Mouse (Mus musculus) midbrain, postnatal 0 days (tissue): ENCODE measurements around the gene Galnt7. TPM values are rescaled to one million over a fixed set of nuclear protein-coding genes. Genes with fewer than 3 reads are reported as not detected.

ENCODE experiments used
- ATAC-seq: fragments of 200-750 bp; cut with Nextera tagmentation; 2 replicates; pipeline ENCODE4 v1.8.0; 2017; ENCODE audit warnings: moderate number of reproducible peaks, mild to moderate bottlenecking, moderate TSS enrichment, moderate library complexity; ENCODE audit not compliant: low FRiP score
- DNase-seq: peaks from one replicate; pipeline ENCODE4 v3.0.0-alpha.2; 2015; ENCODE audit warnings: low spot score
- H3K27ac ChIP-seq: fragments of 300-500 bp; sonication (generic); 2 replicates; pipeline ENCODE4 v1.5.1; 2014; ENCODE audit warnings: low read depth, mild to moderate bottlenecking, low read length, mixed read lengths
- H3K27me3 ChIP-seq: fragments of 300-500 bp; sonication (generic); 2 replicates; pipeline ENCODE4 v1.6.1; 2014; ENCODE audit warnings: low read length, control low read depth, mixed read lengths; ENCODE audit not compliant: insufficient read depth
- H3K36me3 ChIP-seq: fragments of 300-500 bp; sonication (generic); 2 replicates; pipeline ENCODE4 v1.6.1; 2014; ENCODE audit warnings: low read length, control low read depth, mixed read lengths; ENCODE audit not compliant: insufficient read depth
- H3K4me1 ChIP-seq: fragments of 300-500 bp; sonication (generic); 2 replicates; pipeline ENCODE4 v1.6.1; 2014; ENCODE audit warnings: mild to moderate bottlenecking, control low read depth, antibody characterized with exemption, low read length, mixed read lengths; ENCODE audit not compliant: insufficient read depth
- H3K4me2 ChIP-seq: fragments of 300-500 bp; sonication (generic); 2 replicates; pipeline ENCODE4 v1.6.1; 2014; ENCODE audit warnings: low read depth, mild to moderate bottlenecking, low read length, mixed read lengths; ENCODE audit not compliant: poor library complexity, severe bottlenecking
- H3K4me3 ChIP-seq: fragments of 300-500 bp; sonication (generic); 2 replicates; pipeline ENCODE4 v1.5.1; 2014; ENCODE audit warnings: low read depth, mild to moderate bottlenecking, low read length, moderate library complexity
- H3K9ac ChIP-seq: fragments of 300-500 bp; sonication (generic); replicated peaks from 2 replicates; pipeline ENCODE4 v1.6.1; 2014; ENCODE audit warnings: mild to moderate bottlenecking, low read length, moderate library complexity, mixed read lengths; ENCODE audit not compliant: poor library complexity, severe bottlenecking
- H3K9me3 ChIP-seq: fragments of 300-500 bp; sonication (generic); 2 replicates; pipeline ENCODE4 v1.6.1; 2016; ENCODE audit warnings: low read length, control low read depth
- CTCF ChIP-seq: IDR thresholded peaks from 2 replicates; pipeline ENCODE4 v1.5.1; 2016; ENCODE audit warnings: antibody characterized with exemption, mild to moderate bottlenecking
- WGBS: fragments of 180-500 bp; shearing (Covaris S2); extraction: QIAGEN DNeasy Blood & Tissue Kit; methylation state at CpG from one replicate; pipeline ENCODE4 v1.1.7; 2014; 5-methylcytosine and 5-hydroxymethylcytosine counted together
- polyA plus RNA-seq: library from polyadenylated mRNA; unstranded; fragments of >200 nt; fragmentation: Nextera tagmentation; extraction: Ambion mirVana; gene quantifications from 2 replicates; pipeline ENCODE4 v1.2.1, GENCODE M21; 2015
- total RNA-seq: library from RNA; depleted of rRNA; stranded (reverse); fragments of >200 nt; gene quantifications from 2 replicates; pipeline ENCODE4 v1.2.3, GENCODE M21; 2014

The Galnt7 gene
- total and polyA plus RNA-seq, 2 experiments from 2014 or later = 4.7 to 6.2 TPM

DNA sequence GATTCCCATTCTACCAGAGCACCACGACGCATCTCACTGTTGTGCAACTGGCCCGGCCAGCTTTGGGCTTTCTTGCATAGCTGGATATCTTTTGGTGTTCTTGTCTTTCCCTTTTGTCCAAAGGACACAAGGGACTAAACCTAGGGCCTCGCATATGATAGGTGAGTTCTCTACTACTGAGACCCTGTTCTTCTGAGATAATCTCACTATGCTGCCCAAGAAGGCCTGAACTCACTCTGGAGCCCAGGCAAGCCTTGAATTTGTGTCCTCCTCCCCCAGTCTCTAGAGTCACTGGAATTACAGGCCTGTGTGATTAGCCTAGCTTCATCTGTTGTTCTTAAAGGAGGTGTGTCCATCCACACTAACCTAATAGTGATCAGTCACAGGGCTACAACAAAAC lies 61.2 kb downstream of the Galnt7 start:
- ATAC-seq (no peak), DNase-seq (no peak)
- no peak for TF ChIP-seq CTCF
- no peaks in the 10 kb centered on the region for H3K36me3 ChIP-seq
- no peaks in the 10 kb centered on the region for H3K9me3 ChIP-seq
- no peak overlapping the region for H3K9ac ChIP-seq
- H3K27me3 ChIP-seq = no peaks in the 10 kb centered on the region
- no peak overlapping the region for H3K4me2 ChIP-seq
- no peak overlapping the region for H3K27ac ChIP-seq
- no peaks in the 10 kb centered on the region for H3K4me1 ChIP-seq
- 93% methylated on average over 4 of the region's 4 CpGs for WGBS
- no peak overlapping the region for H3K4me3 ChIP-seq

GRCm38 (mm10) chr8:57590015-57590414 lies 62.8 kb downstream of the Galnt7 start:
- no peak overlapping the region for H3K4me2 ChIP-seq
- H3K9me3 ChIP-seq = no peaks in the 10 kb centered on the region
- ATAC-seq (no peak), DNase-seq (no peak)
- no peak overlapping the region for H3K27ac ChIP-seq
- H3K36me3 ChIP-seq = no peaks in the 10 kb centered on the region
- TF ChIP-seq CTCF = no peak
- H3K27me3 ChIP-seq = no peaks in the 10 kb centered on the region
- H3K9ac ChIP-seq = no peak overlapping the region
- WGBS = 89% methylated on average over 8 of the region's 8 CpGs
- no peaks in the 10 kb centered on the region for H3K4me1 ChIP-seq
- H3K4me3 ChIP-seq = no peak overlapping the region

GRCm38 (mm10) chr8:57589176-57589575 lies 63.7 kb downstream of the Galnt7 start:
- Histone ChIP-seq H3K4me2 (no peak overlapping the region), H3K4me1 (no peaks in the 10 kb centered on the region), H3K36me3 (no peaks in the 10 kb centered on the region), H3K27me3 (no peaks in the 10 kb centered on the region), H3K4me3 (no peak overlapping the region), H3K27ac (no peak overlapping the region), H3K9me3 (no peaks in the 10 kb centered on the region), H3K9ac (no peak overlapping the region)
- no peak for ATAC-seq
- DNase-seq = no peak
- no peak for TF ChIP-seq CTCF
- 92% methylated on average over 9 of the region's 9 CpGs for WGBS

DNA sequence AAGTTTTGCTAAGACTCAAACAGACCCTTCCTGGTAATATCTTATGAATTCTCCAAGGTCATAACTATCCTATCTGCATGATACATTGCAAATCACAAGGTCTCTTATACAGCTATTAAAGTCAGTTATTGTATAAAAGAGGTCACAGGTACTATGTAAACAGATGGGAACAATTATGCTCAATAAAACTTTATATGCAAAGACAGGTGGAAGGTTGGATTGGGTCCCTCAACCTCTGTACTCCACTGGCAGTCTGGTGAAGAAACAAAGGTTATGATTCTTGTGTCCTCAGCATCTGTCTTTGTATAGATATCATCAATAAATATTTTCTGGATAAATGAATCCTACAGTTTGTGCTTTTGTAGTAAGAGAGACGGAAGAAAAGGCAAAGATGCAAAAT lies 64.2 kb downstream of the Galnt7 start:
- Histone ChIP-seq H3K36me3 (no peaks in the 10 kb centered on the region), H3K27ac (no peak overlapping the region), H3K27me3 (no peaks in the 10 kb centered on the region), H3K9ac (no peak overlapping the region), H3K4me3 (no peak overlapping the region), H3K4me1 (no peaks in the 10 kb centered on the region), H3K4me2 (no peak overlapping the region), H3K9me3 (no peaks in the 10 kb centered on the region)
- DNase-seq (no peak), ATAC-seq (no peak)
- WGBS = 97% methylated on average over 1 of the region's 1 CpGs
- no peak for TF ChIP-seq CTCF

- no peak for TF ChIP-seq CTCF
- Histone ChIP-seq H3K4me1 (no peaks in the 10 kb centered on the region), H3K4me2 (no peak overlapping the region), H3K4me3 (no peak overlapping the region), H3K27ac (no peak overlapping the region), H3K36me3 (no peaks in the 10 kb centered on the region), H3K27me3 (no peaks in the 10 kb centered on the region), H3K9ac (no peak overlapping the region), H3K9me3 (no peaks in the 10 kb centered on the region)
- no peak for DNase-seq
- ATAC-seq = no peak
- 79% methylated on average over 3 of the region's 4 CpGs for WGBS
Measured at GRCm38 (mm10) chr8:57586667-57587066, 66.2 kb downstream of the Galnt7 start.

GRCm38 (mm10) chr8:57585831-57586230 lies 67.0 kb downstream of the Galnt7 start:
- no peaks in the 10 kb centered on the region for H3K4me1 ChIP-seq
- no peaks in the 10 kb centered on the region for H3K36me3 ChIP-seq
- ATAC-seq (no peak), DNase-seq (no peak)
- 64% methylated on average over 3 of the region's 3 CpGs for WGBS
- H3K4me2 ChIP-seq = no peak overlapping the region
- H3K9ac ChIP-seq = no peak overlapping the region
- no peak for TF ChIP-seq CTCF
- H3K27ac ChIP-seq = no peak overlapping the region
- H3K9me3 ChIP-seq = no peaks in the 10 kb centered on the region
- H3K27me3 ChIP-seq = no peaks in the 10 kb centered on the region
- no peak overlapping the region for H3K4me3 ChIP-seq

- ATAC-seq = no peak
- TF ChIP-seq CTCF = no peak
- WGBS = 88% methylated on average over 5 of the region's 5 CpGs
- no peak overlapping the region for H3K4me3 ChIP-seq
- no peaks in the 10 kb centered on the region for H3K36me3 ChIP-seq
- no peak overlapping the region for H3K4me2 ChIP-seq
- no peaks in the 10 kb centered on the region for H3K4me1 ChIP-seq
- H3K9me3 ChIP-seq = no peaks in the 10 kb centered on the region
- no peak overlapping the region for H3K27ac ChIP-seq
- H3K27me3 ChIP-seq = no peaks in the 10 kb centered on the region
- no peak for DNase-seq
- H3K9ac ChIP-seq = no peak overlapping the region
Measured at GRCm38 (mm10) chr8:57585128-57585442, 67.7 kb downstream of the Galnt7 start.
